Mouse (Mus musculus) retina, postnatal 1 day (tissue): Measurements from ENCODE around the gene Wasf2.

Experiments used
- DNase-seq: peaks from one replicate; pipeline ENCODE4 v3.0.0-alpha.2; 2012

Wasf2 gene

DNA sequence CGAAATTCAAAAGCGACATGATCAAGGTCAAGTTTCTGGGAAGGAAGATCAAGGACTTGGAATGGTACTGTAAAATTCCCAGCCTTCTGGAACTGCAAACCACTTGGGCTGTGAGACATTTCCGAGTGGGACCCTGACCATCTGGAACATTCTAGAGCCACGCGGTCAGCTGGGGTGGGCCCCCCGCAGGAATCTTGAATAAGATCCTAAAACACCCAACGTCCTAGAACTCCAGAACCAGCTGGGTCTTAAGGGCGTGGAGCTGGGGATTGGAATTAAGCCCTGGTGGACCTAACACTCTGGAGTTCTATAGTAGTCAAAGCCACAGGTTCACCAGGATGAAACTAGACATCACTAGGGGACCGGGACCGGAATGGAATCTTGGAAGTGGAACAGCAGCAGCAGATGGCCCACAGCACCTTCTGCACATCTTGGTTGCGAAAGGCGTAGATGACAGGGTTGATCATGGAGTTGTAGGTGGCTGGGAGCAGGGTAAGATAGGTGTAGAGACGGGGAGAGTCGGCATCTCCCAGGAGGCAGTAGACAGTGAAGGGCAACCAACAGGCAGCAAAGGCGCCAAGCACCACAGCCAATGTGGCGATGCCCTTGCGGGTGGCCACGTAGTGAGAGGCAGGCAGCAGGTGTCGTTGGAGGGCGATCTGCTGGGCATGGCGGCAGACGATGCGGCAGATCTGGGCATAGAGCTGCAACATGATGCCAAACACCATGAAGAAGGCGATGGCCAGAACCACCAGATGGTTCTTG lies 79.9 kb downstream of the Wasf2 start:
- no peak for DNase-seq

DNA sequence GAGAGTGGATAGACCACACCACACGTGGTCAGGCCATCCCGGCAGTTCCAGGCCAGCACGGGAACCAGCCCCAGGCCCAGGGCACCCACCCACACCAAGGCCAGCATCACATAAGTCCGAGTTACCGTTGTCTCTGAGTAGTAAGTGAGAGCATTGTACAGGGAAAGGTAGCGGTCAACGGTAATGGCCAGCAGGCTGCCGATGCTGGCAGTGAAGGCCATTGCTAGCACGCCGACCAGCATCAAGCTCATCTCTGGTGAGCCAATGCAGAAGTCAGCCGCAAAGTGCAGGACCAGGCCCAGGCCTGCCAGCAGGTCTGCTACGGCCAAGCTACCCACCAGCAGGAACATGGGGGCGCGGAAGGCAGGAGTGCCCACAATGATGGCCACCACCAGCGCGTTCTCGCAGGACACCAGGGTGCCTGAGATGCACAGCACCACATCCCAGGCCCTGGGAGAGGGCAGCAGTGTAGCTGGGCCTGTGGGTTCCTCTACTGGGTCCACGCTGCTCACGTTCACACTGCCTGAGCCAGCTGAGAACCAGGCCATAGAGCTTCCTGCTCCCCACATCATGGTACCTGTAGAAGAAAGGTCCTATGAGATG lies 80.6 kb downstream of the Wasf2 start:
- no peak for DNase-seq

DNA sequence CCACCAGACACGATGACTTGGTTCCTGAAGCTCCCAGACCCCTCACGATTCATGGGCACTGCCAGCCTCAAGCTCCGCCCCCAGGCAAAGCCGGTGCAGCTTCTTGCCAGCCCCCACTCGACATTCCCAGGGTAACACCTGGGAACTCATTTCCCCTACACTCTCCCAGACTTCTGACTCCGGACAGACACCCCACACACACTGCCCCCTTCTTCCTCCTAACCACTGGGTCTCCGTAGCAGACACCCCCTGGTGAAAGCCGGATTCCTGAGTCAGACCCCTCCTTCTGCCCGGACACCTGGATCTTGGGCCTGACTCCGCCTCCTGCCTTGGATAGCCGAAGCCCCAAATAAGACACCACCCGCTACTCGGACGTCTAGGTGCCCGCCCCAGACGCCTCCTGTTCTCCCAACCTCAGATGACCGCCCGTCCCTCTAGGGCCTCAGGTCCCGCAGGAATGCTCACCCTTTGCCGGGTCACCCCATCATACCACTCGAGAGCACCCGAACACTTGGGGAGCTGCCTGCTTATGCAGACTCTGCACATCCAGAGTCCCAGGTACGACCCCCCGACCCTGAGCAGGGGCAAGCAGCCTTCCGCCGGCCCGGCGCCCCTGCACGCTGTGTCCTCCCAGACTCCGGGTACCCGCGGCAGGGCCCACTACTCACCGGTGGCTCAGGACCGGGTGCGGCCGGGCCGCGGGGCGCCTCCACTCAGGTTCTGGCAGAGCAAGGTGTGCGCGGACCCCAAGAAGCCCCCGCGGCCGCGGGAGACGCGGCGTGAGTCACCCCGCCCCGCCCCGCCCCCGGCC lies 81.7 kb downstream of the Wasf2 start, which contains the start of the genes Cd164l2 and Gpr3:
TSS of gene Cd164l2 (plus strand) at position 381 of the 811 bp plus-strand sequence.
TSS of gene Gpr3 (minus strand) at position 786 of the 811 bp plus-strand sequence.
- no peak for DNase-seq

DNA sequence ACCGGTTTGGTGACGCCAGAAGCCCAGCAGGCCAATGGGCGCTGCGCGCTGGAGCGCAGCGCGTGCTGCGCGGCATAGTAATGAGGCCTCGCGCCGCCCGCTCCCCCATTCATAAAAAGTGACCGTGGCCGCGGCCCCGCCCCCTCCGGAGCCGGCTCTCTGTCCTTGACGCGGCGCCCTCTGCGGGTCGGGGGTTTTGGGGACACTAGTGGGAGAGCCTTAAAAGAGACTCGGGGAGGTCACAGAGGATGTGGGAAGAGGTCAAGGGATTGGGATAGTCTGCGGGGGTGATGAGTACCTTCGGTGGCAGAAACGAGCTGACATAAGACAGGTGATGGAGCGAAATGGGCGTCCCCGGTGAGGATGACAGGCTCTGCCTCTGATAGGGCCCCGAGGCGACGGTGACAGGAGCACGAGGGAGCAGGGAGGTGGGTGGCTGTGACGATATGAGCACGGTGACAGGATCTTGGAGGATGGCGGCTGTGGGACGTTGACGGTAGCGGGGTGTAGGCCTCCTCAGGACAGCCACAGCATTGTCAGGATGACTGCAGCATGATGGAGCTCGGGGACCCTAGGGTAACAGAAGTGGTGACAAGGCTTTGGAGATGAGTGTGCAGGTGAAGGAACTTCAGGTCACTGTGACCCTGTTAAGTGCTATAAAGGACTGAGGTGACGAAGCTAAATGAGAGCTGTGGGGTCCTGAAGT lies 82.4 kb downstream of the Wasf2 start:
- DNase-seq: peak; percentile 90

GRCm38 (mm10) chr4:133213268-133213590 lies 82.9 kb downstream of the Wasf2 start:
- DNase-seq: peak; percentile 64

DNA sequence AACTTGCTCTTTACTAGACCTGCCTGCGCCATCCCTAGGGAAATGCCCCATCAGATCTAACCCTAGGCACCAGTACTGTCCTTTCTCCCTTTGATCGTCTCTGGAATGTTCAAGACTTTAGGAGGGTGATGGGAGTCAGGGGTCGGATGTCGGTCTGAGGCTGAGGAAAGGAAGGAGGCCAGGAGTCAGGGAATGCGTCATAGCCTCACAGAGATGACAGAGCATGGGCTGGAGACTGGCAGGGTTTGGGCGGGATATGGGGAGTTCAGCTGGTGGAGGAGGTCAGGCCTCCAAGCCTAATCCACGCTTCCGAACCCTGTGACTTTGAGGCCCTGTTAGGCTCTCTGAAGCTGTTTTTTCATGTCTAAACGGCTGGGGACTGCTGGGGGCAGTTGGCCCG lies 83.4 kb downstream of the Wasf2 start:
- no peak for DNase-seq

DNA sequence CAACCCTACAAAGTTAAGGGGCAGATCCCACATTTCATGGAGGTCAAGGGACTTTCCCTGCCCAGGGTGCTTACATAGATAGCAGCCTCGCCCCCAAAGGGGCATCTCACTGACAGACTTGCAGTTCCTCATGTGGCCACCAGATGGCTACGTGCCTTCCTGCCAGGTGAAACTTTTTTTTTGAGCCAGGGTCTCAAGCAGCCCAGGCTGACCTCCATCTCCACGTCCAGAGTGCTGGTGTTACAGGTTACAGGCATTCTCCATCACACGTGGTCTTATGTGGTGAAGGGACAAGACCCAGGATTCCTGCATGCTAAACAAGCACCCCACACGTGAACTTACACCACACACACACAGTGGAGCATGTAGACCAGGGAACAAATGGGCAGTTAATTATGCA lies 87.3 kb downstream of the Wasf2 start:
- DNase-seq: peak; percentile 85

DNA sequence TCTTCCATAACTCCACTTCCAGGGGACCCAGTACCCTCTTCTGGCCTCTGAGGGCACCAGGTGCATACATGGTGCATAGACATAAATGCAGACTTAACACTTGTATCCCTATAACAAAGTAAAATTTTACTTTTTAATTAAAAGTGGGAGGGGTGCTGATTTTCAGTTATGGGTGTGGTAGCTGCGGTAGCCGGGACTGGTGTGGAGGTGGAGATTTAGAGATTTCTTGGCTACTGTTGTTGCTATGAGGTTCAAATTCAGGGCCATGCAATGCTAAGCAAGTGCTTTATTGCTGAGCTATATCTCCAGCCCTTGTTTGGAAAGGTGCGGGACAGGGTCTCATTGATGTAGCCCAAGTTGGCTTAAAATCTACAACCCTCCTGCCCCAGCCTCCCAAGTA lies 88.4 kb downstream of the Wasf2 start:
- DNase-seq: no peak

GRCm38 (mm10) chr4:133220656-133221055 lies 90.4 kb downstream of the Wasf2 start:
- DNase-seq: peak; percentile 50

DNA sequence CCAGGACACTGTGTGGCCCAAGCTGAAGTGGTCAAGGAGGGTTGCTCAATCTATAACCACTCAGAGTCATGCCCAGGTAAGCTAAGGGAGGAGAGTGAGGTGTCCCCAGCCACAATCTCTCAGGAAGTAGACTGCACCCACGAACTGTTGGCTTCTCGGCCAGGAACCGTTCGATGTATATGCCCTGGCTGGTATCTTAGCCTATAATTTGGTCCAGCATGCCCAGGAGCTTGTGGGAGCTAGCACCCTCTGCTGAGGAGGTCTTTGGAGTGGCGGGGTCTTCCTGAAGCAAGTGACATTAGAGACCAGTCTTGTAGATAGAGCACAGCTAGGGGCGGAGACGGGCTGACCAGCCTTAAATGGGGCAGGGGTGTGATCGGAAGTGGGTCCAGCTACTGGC lies 91.4 kb downstream of the Wasf2 start:
- DNase-seq: no peak

GRCm38 (mm10) chr4:133223875-133224274 lies 93.6 kb downstream of the Wasf2 start:
- DNase-seq: no peak

DNA sequence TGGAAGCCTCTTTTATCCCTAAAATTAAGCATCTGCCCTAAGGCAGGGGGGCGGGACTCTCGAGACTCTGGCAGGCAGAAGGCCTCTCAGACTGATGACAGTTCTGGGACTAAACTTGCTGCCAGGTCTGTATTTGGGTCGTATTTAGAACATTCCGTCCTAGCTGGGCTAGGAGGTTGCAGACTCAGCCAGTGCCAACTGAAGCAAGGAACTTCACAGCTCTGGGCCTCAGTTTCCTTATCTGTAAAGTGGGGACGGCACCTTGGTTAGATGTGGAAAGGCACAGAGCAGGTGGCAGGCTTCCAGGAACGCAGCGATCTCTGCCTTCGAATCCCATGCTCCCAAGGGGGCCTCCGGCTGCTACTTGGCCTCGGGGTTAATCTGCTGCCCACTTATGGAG lies 95.8 kb downstream of the Wasf2 start:
- DNase-seq: no peak

DNA sequence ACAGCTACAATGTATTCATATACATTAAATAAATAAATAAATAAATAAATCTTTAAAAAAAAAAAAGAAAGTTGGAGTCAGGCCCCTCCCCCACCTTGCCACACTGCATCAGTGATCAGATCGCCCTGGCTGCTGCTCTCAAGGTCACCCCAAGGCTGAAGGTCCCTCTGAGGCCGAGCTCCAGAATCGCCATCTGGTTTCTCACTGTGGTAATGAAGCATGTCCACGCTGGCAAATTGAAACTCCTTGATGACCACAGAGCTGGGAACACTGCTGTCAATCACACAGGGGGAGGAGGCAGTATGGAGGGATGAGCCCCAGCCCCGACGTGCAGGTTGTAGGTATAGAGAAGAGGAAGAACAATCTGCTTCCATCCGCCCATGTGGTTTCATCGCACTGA lies 97.3 kb downstream of the Wasf2 start:
- DNase-seq: peak; percentile 38

DNA sequence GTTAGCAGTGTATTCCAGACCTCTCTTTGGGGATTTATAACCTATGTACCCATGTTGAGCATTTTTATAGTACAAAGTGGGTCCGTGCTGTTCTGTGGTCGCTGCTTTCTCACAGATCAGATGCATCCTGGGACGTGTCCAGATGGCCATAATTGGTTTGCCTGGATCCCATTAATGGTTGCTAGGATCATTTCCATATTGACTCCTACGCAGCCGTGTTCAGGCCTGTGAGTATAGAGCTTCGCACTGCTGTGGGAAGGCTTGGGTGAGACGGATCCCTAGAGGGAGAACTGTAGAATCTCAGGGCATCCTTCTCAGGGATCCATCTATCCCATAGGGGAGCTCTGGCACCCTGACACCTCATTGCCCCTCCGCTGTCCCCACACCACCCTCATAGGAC lies 99.3 kb downstream of the Wasf2 start:
- DNase-seq: peak; percentile 53

DNA sequence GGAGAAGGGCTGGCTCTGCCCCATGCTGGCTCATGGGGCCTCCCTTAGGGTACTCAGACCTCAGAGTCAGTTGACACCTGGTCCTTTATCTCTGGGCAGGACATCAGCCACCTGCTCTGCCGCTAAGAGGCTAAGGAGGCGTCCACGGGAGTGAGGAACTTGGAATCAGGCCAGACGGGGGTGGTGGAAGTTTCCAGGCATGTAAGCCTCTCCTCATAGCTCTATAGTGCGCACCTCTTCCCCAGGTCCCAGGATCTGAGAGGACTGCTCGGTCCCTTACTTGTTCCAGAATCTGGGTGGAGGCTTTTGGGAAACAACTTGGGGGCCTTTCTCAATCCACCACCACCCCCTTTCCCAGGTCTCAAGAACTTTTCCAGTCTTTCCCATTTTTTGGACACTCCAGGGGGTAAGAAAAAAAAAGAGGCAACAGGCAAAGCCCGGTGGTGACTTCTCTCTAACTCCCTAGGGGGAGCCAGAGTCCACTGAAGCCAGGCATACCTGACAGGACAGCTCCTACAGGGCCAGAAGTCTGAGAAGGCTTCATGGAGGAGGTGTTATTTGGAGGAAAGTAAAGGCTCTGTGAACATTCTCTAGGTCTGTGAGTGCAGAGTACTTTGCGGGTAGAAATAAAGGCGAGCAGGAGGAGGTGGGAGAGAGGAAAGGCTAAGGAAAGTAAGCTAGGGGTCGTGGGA lies 103.1 kb downstream of the Wasf2 start:
- peak; percentile 41 for DNase-seq

DNA sequence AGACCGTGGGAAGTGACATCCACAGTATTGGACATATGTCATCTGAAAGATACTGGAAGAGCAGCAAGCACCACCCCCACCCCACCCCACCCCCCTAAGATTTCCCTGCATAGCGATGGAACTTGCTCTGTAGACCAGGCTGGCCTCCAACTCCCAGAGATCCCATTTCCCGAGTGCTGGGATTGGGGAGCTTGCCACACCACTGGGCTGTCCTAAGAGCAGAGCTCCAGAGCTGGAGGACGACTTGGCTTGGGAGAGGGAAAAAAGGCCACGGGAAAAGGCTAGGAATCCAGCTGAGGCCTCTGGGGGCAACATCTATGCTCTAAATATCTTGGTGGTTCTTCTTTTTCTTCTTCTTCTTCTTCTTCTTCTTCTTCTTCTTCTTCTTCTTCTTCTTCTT lies 104.5 kb downstream of the Wasf2 start:
- DNase-seq: no peak

GRCm38 (mm10) chr4:133235415-133235814 lies 105.1 kb downstream of the Wasf2 start:
- DNase-seq: no peak

- no peak for DNase-seq
Measured at GRCm38 (mm10) chr4:133237911-133238310, 107.6 kb downstream of the Wasf2 start.

DNA sequence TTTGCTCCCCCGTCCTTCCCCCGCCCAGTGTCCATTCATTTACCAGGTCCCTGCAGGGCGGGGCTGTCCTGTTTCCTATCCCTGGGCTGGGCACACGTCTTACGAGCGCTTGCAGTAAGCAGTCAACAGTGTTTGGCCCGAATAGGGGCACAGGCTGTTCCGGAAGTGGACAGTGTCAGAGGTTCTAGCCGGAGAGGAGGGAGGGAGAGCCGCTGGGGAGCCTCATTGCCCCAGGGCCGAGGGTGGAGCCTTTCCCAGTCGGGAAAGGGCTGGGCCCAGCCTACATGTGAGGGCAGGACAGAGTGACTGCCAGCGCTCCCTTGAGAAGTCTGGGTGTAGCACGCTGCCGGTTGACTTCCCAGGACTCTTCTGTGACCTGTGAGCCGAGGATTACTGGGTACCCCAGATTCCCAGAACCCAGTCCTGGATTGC lies 110.2 kb downstream of the Wasf2 start, which contains the start of gene Map3k6:
TSS of gene Map3k6 (plus strand) at position 329 of the 432 bp plus-strand sequence.
- DNase-seq: peak; percentile 45

DNA sequence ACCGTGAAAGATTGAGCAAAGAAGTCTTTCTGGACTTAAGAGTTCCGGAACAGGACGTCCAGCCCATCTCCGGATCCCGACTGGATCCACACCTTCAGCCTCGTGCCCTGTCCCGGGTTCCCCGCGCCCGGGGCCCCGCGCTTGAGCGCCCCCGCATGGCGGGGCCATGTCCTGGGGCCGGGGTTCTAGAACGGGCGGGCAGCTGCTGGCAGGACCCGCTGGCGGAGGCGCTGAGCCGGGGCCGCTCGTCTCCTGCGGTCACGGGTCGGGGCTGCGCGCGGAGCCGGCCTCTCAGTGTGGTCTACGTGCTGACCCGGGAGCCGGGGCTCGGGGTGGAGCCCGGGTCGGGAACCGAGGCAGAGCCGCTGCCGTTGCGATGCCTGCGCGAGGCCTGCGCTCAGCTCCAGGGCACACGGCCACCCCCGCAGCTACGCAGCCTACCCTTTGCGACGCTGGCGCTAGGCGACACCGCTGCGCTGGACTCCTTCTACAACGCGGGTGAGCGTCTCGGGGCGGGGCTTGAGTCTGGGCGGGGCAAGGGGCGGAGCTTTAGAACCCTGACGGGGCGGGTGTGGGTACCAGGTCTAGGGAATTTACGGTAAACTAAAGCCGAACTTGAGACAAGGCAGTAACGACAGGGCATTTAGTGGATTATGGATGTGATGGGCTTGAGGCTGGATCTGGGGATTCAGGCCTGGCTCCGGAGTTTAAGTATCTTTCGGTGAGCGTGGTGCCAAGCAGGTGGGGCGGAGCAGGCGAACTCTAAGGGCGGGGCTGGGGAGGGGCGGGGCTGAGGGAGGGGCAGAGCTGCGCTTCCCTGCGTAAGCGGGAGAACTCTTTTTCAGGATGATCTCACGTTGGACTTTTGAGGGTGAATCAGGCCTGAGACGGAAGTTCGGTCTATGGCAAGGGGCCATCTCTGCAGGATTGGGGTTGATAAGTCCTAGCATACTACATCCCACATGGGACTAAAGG lies 110.9 kb downstream of the Wasf2 start:
- DNase-seq: peak; percentile 92

GRCm38 (mm10) chr4:133241910-133242309 lies 111.6 kb downstream of the Wasf2 start:
- no peak for DNase-seq
